Mouse (Mus musculus) B cell, adult 67 days (primary cell): ENCODE data around the gene Fbxo4. TPM values are rescaled to one million over a fixed set of nuclear protein-coding genes. Genes with fewer than 3 reads are reported as not detected.

Source experiments
- total RNA-seq, 2 experiments: library from RNA; stranded (reverse); gene quantifications; 4 replicates each; pipeline ENCODE4 v1.2.4; 2023

The Fbxo4 gene
- total RNA-seq: 10 to 100 TPM; 21.5 to 22.6 TPM

GRCm38 (mm10) chr15:3979061-3979848 is at the start of gene Fbxo4:
TSS of gene Fbxo4 (minus strand) at chr15:3979573.

GRCm38 (mm10) chr15:4026231-4026773 is 46.9 kb upstream of the Fbxo4 start, which contains the start of gene Oxct1:
TSS of gene Oxct1 (plus strand) at chr15:4026383.

GRCm38 (mm10) chr15:3995448-3996266 is 16.3 kb upstream of the Fbxo4 start, which contains the start of gene AW549877:
TSS of gene AW549877 (minus strand) at chr15:3995744.

Other genes starting within 250 kb of the Fbxo4 start
- gene AW549877, start 16.2 kb upstream of the Fbxo4 start, total RNA-seq: 10 to 100 TPM; 66.3 to 76.5 TPM
- gene Oxct1, start 46.8 kb upstream of the Fbxo4 start, total RNA-seq: 10 to 100 TPM; 29.0 to 42.2 TPM